Mouse (Mus musculus): ENCODE measurements around the gene D630036H23Rik.
"Not testable (repeated sequence)": the region's sequence is repeated elsewhere in the genome, so short reads cannot be mapped to it uniquely, and the experiment has no call there.

Gene D630036H23Rik

DNA sequence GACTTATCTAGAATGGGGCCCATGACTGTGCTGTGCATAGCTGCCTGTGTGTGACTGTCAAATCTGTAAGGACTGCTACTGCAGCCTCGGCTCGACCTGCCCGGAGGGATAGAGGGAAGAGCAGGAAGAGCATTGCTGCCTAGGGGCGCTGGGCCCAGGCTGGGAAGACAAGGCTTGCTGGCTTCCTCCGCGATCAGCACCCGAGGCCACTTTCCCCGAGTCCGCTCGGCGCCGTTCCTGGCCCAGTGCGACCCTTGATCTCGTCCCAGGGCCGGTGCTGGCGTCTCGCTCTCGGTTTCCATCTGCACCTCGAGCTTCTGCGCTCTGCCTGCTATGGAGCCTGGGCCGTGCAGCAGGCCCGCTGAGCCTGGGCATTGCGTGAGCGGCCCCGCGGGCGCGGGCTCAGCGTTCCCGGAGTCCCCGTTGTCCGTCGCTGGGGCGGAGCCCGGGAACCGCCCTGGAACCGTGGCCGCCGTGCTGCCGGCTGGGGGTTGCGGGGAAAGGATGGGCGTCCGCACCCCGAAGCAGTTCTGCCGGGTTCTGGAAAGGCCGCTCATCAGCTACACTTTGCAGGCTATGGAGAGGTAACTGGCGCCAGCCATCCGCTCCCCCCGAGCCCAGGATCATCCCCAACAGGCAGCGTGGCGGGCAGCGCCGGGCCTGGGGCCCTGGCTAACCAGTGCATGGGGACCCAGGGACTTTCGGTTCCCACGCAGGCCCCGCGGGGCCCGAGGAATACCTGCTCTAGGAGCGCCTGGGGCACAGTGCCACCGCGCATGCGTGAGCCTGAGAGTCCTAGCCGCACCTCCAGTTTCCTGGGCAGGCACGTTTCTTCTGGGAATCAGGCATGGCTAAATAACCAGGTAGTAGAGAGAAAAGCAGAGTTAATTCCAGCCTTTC, at the start of gene D630036H23Rik, which contains the start of gene Ispd:
TSS of gene D630036H23Rik (minus strand) at position 741 of the 900 bp plus-strand sequence.
TSS of gene Ispd (plus strand) at position 10 of the 900 bp plus-strand sequence.
- peak; percentile 49 for DNase-seq (ENCODE audit: low read depth)

DNA sequence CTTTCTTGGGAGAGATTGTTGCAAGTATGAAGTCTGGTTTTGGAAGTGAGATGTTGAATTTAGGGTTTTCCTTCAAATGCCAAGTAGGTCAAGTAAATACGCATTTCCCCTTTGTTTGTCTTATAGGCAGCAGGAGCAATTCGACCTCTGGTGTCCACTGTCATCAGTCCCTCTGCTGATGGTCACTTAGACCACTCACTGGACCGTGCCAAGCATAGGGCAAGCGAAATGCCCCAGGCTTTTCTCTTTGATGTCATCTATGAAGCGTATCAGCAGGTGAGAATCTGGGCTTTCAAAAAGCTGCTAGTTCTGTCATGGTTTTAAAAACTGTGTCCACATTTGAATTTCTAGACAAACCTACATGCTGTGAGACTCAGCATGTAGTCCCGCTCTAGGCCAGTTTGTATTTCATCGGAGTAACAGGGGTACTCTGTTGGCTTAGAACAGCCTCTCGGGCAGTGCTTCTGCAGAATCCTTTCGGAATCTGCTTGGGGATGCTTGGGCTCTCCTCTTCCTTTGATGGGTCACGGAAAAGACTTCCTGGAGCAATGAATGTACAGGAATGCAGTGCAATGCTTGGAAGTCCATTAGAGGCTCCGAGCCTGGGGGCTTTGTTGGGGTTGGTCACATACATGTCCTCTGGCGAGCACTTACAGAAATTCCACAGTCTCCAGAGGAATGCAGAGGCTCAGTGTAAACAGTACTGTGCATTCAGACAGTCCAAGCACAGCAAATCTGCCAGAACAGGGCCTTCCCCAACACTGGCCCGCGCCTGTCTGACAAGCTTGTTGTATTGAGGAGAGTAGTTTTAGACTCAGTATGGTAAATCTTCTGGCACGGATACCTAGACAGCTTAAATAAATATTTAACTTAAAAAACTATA, 44.4 kb upstream of the D630036H23Rik start:
- DNase-seq (ENCODE audit: low read depth), result no peak

DNA sequence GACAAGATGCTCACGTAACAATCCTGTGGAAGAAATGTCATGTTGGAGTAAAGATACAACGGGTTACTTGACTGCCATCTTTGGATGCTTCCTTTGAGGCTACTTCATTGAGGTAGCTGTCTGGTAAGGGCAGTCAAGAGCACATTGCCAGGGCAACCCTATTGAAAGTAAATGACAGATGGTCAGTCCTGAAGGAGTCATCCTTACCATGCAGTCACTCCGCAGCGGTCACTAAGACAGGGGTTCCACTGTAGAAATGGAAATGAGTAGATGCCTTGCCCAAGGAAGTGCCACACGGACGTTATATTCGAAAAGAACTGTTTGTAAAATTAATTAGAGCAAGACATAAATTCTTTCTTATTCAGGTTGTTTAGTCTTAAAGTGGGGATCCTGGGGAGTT, 43.3 kb upstream of the D630036H23Rik start:
- no peak for DNase-seq (ENCODE audit: low read depth)

DNA sequence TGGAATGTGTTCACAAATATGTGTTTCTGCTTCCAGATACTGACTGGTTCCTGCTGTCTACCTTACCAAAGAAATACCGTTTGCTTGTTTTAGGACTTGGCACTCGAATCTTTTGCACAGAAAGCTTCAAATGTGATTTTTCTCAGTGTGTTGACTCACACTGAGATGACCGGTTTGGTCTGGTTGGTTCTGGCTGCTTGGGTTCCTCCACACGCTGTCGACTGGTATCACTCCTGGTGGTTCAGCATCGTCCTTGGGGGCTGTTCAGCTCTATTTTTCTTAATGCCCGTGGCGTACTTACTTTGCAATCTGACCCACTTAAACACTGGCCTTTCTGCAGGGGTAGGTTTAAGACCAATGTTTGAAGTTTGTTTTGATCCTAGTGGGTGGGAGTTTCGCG, 41.7 kb upstream of the D630036H23Rik start:
- no peak for DNase-seq (ENCODE audit: low read depth)

DNA sequence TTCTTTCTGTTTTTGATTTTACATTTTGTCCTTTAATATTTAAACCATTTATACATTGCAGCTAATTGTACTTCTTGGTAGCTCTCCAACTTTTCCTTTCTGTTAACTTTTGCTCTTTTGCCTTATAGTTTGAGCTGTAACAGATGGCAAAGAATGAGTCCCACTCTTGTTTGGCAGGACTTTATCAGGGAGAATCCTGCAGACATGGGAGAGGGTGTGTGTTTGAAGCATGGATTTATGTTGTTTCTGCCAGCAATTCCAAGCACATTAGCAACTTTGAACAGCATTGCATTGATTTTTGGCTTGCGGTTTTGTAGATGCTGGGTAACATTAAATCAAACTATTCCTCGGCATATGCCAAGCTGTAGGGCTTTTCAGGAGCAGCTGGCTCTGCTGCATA, 13.1 kb upstream of the D630036H23Rik start:
- DNase-seq (ENCODE audit: low read depth), result no peak

DNA sequence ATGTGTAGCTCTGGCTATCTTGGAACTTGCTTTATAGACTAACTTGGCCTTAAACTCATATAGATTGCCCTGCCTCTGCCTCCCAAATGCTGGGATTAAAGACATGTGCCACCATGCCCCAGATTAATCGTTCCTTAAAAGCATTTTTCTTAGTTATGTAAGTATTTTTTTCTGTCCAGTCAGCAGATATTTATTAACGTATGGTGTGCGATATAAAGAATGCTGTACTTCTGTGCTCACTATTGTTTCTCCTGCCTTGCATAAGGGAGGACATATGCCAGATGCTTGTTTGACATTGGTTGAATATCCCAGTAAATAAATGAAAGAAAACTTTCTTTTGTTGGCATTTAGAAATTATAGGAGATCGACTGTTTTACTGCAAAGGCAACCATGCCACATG, 5.0 kb upstream of the D630036H23Rik start:
- DNase-seq (ENCODE audit: low read depth), result no peak

DNA sequence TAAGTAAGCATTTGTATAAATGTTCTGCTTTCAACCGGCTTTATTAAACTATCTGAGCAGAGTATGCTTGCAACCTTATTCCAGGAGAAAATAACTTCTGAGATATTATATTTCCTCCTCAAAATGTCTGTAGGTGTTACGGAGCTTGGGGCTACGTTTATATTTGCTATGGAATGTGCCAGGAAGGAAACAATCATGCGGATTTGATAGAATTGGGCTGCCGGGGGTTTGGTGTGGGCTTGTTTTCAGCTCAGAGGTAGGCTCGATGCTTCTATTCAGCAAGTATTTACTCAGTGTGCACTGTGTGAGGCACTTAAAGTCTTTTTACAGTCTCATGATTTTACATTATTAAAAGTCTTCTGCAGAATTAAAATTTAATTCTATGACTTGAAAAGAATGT, 3.4 kb upstream of the D630036H23Rik start:
- DNase-seq (ENCODE audit: low read depth), result no peak

DNA sequence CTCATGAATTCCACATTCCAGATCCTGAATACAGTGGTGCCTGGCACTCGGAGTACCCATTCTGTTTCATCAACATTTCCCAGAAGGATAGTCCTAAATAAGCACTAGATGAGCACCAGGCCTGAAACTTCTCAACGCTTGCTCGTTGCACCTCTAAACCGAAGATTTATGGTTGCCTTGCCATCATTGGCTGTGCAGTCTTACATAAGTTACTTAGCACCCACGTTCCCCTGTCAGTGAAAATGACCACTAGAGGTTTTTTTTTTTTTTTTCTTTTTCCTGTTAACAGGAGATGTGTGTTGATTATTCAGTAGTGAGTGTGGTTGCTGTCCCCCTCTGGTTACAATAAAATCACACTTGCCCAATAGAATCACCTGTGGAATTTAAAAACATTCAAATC, 1.2 kb downstream of the D630036H23Rik start:
- DNase-seq (ENCODE audit: low read depth), result no peak

DNA sequence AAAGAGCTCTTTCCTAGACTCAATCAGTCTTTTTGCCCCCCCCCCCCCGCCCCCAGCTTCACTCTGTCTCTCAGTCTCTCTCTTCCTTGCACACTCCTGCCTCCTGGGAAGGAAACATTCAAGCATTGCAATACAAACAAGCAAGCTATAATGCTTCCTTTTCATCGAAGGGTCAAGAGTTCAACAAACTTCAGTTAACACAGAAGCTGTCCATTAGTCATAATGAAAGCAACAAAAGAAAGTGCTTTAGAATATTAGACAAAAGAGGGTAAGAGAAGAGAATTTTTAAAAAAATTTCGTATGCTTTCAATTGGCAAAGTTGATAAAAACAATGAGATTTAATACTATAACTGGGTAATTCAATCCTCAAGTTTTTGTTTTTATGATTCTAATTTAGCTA, 1.7 kb downstream of the D630036H23Rik start:
- no peak for DNase-seq (ENCODE audit: low read depth)

DNA sequence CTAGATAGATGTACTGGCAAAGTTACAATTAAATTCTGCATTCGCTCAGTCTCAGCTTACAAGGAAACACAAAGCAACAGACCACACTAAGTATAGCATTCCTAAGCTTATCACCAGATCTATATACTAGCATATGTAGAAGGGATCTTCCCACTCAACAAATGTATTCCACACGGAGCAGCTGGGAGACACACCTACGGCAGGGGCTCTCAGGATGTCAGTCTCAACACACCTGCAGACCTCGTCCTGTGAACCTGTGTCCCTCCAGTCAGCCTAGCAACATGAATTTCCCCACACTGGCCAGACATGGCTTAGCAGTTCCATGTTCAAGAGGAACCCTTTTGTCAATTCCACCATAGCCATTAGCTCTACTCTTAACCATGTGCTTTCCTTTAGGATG, 5.6 kb downstream of the D630036H23Rik start:
- DNase-seq (ENCODE audit: low read depth), result not testable (repeated sequence)

DNA sequence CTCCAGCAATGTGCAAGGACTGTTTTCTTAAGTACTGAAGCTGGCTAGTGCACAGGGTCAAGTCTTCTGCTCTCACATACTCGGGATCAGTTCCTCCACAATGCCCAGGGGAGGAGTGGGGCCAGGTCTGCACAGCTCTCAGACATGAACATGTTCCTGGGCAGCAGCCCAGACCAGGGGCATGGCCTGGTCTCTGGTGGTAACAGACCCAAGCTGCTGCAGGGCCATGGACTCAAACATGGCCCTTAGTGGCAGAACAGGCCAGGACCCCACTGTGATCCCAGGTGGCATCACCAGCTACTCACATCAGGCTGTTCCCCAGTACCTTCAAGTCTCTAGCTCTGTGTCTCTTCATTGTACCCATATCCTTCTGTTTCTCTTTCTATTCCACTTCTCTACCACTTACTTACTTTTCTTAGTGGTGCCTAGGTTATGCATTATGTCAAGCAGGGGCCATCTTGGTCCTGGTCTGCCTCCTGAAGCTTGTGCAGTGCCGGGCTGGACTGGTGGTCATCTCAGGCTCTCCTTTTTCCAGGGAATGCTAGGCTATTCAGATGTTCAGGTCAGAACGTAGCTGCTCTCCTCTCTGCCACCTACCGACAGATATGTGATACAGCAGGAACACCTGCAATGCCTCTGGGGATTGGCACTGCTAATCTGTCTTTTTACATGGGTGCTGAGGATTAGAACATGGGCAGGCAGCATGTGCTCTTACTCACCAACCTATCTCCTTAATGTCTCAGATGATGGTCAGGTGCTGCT, 8.6 kb downstream of the D630036H23Rik start:
- no peak for DNase-seq (ENCODE audit: low read depth)

DNA sequence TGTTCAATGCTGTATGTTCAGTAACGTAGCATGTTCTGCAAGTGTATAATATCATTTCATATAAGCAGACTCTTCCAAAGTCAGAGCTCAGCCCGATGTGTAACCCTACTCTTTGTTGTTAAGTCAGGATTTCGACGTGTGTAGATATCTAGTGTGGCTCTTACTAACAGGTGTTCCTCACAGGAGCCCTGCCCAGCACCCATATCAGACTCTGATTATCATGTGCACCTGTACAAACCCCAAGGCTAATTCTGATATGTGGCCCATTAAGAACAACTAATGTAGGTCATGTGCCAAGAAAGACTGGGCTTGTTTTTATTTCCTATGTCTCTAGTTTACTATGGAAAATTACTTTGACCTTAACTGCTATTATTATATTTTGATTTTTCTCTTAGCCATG, 18.0 kb downstream of the D630036H23Rik start:
- no peak for DNase-seq (ENCODE audit: low read depth)

DNA sequence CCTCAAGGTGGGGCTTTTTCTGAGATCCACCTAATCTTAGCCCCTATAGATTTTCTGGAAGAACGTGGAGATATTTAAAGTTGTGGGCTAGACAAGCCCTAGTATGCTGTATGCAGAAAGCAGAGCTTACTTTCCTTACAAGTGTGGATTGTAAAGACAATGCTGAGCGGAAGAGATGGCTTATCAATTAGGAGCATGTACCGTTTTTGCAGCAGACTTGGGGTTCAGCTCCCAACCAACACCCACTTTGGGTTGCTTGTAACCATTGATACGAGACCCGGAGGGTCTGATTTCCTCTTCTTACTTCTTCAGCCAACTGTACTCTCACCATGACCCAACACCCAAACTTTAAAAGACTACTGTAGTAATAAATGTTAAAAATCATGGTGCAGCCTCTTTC, 21.3 kb downstream of the D630036H23Rik start:
- no peak for DNase-seq (ENCODE audit: low read depth)

DNA sequence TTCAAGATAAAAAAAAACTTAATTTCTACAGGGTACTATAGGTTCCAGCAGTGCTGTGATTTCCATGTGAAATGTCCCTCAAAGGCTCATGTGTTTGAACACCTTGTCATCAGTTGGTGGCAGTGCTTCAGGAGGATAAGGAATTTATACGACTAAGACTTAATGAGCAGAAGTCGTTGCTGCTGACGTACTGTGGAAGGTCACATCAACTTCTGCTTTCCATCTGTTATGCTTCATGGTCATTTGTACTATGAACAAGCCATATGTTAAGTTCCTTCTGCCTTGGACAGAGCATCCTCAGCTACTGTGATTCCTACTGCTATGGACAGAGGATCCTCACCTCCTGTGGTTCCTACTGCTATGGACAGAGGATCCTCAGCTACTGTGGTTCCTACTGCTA, 21.9 kb downstream of the D630036H23Rik start:
- no peak for DNase-seq (ENCODE audit: low read depth)

DNA sequence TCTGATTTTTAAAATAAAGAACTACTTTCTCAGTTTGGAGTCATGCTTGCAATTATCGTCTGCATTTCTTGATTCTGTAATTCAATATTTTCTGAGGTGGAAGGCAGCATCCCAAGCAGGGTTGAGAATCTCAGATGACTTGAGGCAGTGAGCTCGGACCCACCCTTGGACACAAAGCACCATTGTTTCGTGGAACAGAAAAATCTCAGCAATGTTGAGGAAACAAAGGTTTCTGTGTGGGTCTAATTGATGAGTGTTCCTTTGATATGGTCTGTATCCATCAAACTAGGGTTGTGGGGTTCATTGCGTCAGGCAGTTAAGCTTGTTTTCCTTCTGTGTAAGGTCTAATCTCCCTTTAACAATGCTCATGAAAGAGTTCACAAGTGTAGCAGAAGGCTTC, 37.9 kb downstream of the D630036H23Rik start:
- no peak for DNase-seq (ENCODE audit: low read depth)

DNA sequence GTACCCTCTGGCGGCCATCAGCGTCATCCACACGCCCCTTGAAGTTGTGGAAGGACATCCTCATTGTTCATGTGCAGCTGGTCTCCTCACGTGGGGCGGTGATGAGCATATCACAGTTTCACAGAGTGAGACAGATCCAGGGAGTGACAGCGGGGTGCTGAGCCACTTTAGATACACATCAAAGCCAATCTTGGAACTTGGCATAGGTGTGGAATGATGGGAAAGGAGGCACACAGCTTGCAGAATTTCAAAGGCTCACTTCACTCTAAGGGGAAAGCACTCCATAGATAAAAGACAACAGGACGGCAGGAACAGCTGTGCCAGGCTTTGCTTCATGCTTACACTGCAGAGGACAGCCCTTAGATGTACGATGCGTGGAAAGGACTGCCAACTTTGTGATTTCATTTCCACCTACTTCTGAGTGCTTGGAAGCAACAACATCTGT, 48.1 kb downstream of the D630036H23Rik start:
- DNase-seq (ENCODE audit: low read depth), result no peak

DNA sequence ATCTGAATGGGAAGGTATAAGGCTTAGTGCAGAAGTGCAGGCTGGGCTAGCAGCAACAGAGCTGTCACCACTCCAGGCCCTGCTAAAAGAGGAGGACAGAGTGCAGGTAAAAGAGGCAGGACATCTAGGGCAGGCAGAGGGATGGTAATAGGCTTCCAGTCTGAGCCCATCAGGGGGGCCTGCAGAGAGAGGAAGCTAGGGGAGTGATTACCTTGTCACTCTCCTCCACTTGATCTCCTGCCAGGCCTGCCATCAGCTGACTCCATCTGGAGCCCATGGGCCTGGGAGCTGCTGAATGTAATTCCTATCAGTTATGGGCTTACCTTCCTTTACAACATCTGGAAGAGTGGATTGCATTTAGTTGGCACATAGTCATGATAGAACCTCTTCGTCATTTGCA, 49.3 kb downstream of the D630036H23Rik start:
- no peak for DNase-seq (ENCODE audit: low read depth)
